In the genomic region with DNA sequence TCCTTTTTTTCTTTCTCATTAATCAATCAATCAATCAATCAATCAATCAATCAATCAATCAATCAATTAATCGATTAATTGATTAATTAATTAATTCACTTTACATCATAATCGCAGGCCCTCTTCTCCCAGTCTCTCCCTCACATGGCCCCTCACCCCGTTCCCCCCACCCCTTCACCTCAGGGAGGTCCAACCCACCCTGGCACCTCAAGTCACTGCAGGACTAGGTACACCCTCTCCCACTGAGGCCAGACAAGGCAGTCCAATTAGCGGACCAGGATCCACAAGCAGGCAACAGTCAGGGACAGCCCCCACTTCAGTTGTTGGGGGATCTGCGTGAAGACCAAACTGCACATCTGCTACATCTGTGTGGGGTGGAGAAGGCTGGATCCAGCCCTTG, we compare ENCODE assay signal across 10 mouse cellular contexts.
A peak's percentile ranks its signal among the peaks of the same experiment; 100 is the strongest.
DNase-seq lines count a peak whose midpoint lies in the region; ATAC-seq and TF ChIP-seq lines count a peak whose summit lies in the region.
"Had no signal": no experiment of that assay in that cellular context is flagged by ENCODE, and none has a peak within 500 bp of the region (broad histone marks: within the 10 kb centered on the region; RNA-seq: fewer than 3 reads in every experiment).

No protein-coding gene starts in this region.

- 0 out of 2 replicates have a peak overlapping the region, but pooled peaks have one; percentile 23 for H3K27ac ChIP-seq in hindbrain, embryonic 13.5 days
- H3K27ac ChIP-seq in hindbrain, embryonic 10.5 days, result no peak overlapping the region
- no peak overlapping the region for H3K27ac ChIP-seq in lung, embryonic 16.5 days (ENCODE audit: low read length)
- no peak overlapping the region for H3K27ac ChIP-seq in forebrain, embryonic 14.5 days (ENCODE audit: low read depth, low read length)
- H3K27ac ChIP-seq in hindbrain, postnatal 0 days, result no peak overlapping the region
- H3K27ac ChIP-seq: embryonic facial prominence, embryonic 15.5 days; heart, embryonic 10.5 days; stomach, embryonic 15.5 days had no signal

- H3K4me3 ChIP-seq in hindbrain, embryonic 13.5 days, result no peak overlapping the region
- no peak overlapping the region for H3K4me3 ChIP-seq in hindbrain, embryonic 10.5 days
- no peak overlapping the region for H3K4me3 ChIP-seq in lung, embryonic 16.5 days (ENCODE audit: low read length)
- H3K4me3 ChIP-seq in forebrain, embryonic 14.5 days (ENCODE audit: low read depth, low read length), result no peak overlapping the region
- H3K4me3 ChIP-seq in hindbrain, postnatal 0 days (ENCODE audit: low read length), result no peak overlapping the region
- H3K4me3 ChIP-seq: embryonic facial prominence, embryonic 15.5 days; heart, embryonic 10.5 days; stomach, embryonic 15.5 days had no signal

- 65% methylated on average over 5 of the region's 5 CpGs for WGBS in hindbrain, embryonic 13.5 days
- WGBS in hindbrain, embryonic 10.5 days, result 65% methylated on average over 5 of the region's 5 CpGs
- WGBS in lung, embryonic 16.5 days, result 59% methylated on average over 5 of the region's 5 CpGs
- 65% methylated on average over 5 of the region's 5 CpGs for WGBS in forebrain, embryonic 14.5 days
- 67% methylated on average over 5 of the region's 5 CpGs for WGBS in hindbrain, postnatal 0 days

- H3K4me2 ChIP-seq in hindbrain, embryonic 13.5 days, result no peak overlapping the region
- H3K4me2 ChIP-seq in lung, embryonic 16.5 days (ENCODE audit: low read depth, low read length), result no peak overlapping the region
- H3K4me2 ChIP-seq in forebrain, embryonic 14.5 days (ENCODE audit: low read length), result no peak overlapping the region
- no peak overlapping the region for H3K4me2 ChIP-seq in hindbrain, postnatal 0 days (ENCODE audit: low read depth, low read length)
- H3K4me2 ChIP-seq: embryonic facial prominence, embryonic 15.5 days; stomach, embryonic 15.5 days had no signal

- no peaks in the 10 kb centered on the region for H3K9me3 ChIP-seq in hindbrain, embryonic 13.5 days
- no peaks in the 10 kb centered on the region for H3K9me3 ChIP-seq in hindbrain, embryonic 10.5 days
- H3K9me3 ChIP-seq in lung, embryonic 16.5 days (ENCODE audit: control insufficient read depth, low read length), result no peaks in the 10 kb centered on the region
- no peaks in the 10 kb centered on the region for H3K9me3 ChIP-seq in forebrain, embryonic 14.5 days (replicated peaks; ENCODE audit: control insufficient read depth, low read length)
- no peaks in the 10 kb centered on the region for H3K9me3 ChIP-seq in hindbrain, postnatal 0 days (ENCODE audit: low read length)
- H3K9me3 ChIP-seq: embryonic facial prominence, embryonic 15.5 days; heart, embryonic 10.5 days; stomach, embryonic 15.5 days had no signal

- no peak for DNase-seq in hindbrain, embryonic 10.5 days (ENCODE audit: low spot score)
- DNase-seq in lung, postnatal 36 days, result no peak
- no peak for DNase-seq in forebrain, embryonic 14.5 days (ENCODE audit: low spot score)
- no peak for DNase-seq in hindbrain, postnatal 0 days (ENCODE audit: low spot score)
- no peak for DNase-seq in natural killer cell, adult 2 months (ENCODE audit: low spot score in 2 of 2)

- ATAC-seq in hindbrain, embryonic 13.5 days (ENCODE audit: low FRiP score), result peak; percentile 58
- ATAC-seq in lung, embryonic 16.5 days (ENCODE audit: low read depth), result 0 out of 2 replicates have a peak, but pooled peaks have one; percentile 39
- ATAC-seq in forebrain, embryonic 14.5 days, result peak; percentile 40
- ATAC-seq in hindbrain, postnatal 0 days, result 0 out of 2 replicates have a peak, but pooled peaks have one; percentile 30

- no peaks in the 10 kb centered on the region for H3K27me3 ChIP-seq in hindbrain, embryonic 13.5 days
- H3K27me3 ChIP-seq in hindbrain, embryonic 10.5 days (ENCODE audit: insufficient read depth, poor library complexity, severe bottlenecking), result peaks cover 7% of the 10 kb centered on the region; the same call in 1 of the 2 replicates
- peaks cover 6% of the 10 kb centered on the region for H3K27me3 ChIP-seq in lung, embryonic 16.5 days (ENCODE audit: control insufficient read depth, insufficient read depth, low read depth, low read length)
- H3K27me3 ChIP-seq in forebrain, embryonic 14.5 days (replicated peaks; ENCODE audit: control insufficient read depth, insufficient read depth, low read length), result no peaks in the 10 kb centered on the region
- 0 out of 2 replicates have a peak, but pooled peaks cover 5% of the 10 kb centered on the region for H3K27me3 ChIP-seq in hindbrain, postnatal 0 days (ENCODE audit: insufficient read depth, low read length)

- H3K9ac ChIP-seq in hindbrain, embryonic 13.5 days, result peak overlapping the region; percentile 35; the same call in 1 of the 2 replicates
- H3K9ac ChIP-seq in lung, embryonic 16.5 days (ENCODE audit: low read length), result no peak overlapping the region
- H3K9ac ChIP-seq in forebrain, embryonic 14.5 days (ENCODE audit: low read length), result no peak overlapping the region
- H3K9ac ChIP-seq in hindbrain, postnatal 0 days (replicated peaks; ENCODE audit: low read length), result no peak overlapping the region
- H3K9ac ChIP-seq: embryonic facial prominence, embryonic 15.5 days; stomach, embryonic 15.5 days had no signal

- 0 out of 2 replicates have a peak, but pooled peaks cover 3% of the 10 kb centered on the region for H3K36me3 ChIP-seq in hindbrain, embryonic 13.5 days
- H3K36me3 ChIP-seq in hindbrain, embryonic 10.5 days, result no peaks in the 10 kb centered on the region
- H3K36me3 ChIP-seq in lung, embryonic 16.5 days (ENCODE audit: control insufficient read depth, insufficient read depth, low read length), result no peaks in the 10 kb centered on the region
- no peaks in the 10 kb centered on the region for H3K36me3 ChIP-seq in forebrain, embryonic 14.5 days (ENCODE audit: control insufficient read depth, insufficient read depth, low read length)
- no peaks in the 10 kb centered on the region for H3K36me3 ChIP-seq in hindbrain, postnatal 0 days (ENCODE audit: insufficient read depth, low read length)
- H3K36me3 ChIP-seq: embryonic facial prominence, embryonic 15.5 days; heart, embryonic 10.5 days; stomach, embryonic 15.5 days had no signal

- peaks cover 23% of the 10 kb centered on the region for H3K4me1 ChIP-seq in hindbrain, embryonic 13.5 days (replicated peaks)
- H3K4me1 ChIP-seq in hindbrain, embryonic 10.5 days (replicated peaks), result peaks cover 20% of the 10 kb centered on the region
- H3K4me1 ChIP-seq in lung, embryonic 16.5 days (replicated peaks; ENCODE audit: control insufficient read depth, insufficient read depth, low read length), result no peaks in the 10 kb centered on the region
- peaks cover 3% of the 10 kb centered on the region; the same call in 1 of the 2 replicates for H3K4me1 ChIP-seq in forebrain, embryonic 14.5 days (ENCODE audit: control insufficient read depth, insufficient read depth, low read length)
- H3K4me1 ChIP-seq in hindbrain, postnatal 0 days (ENCODE audit: insufficient read depth, low read length), result no peaks in the 10 kb centered on the region
- H3K4me1 ChIP-seq: embryonic facial prominence, embryonic 15.5 days; heart, embryonic 10.5 days; stomach, embryonic 15.5 days had no signal

- TF ChIP-seq CTCF in hindbrain, postnatal 0 days (IDR thresholded peaks at IDR 0.05; ENCODE audit: low read depth), result no peak
